16 mouse cellular contexts compared by ENCODE assay signal in the genomic region with DNA sequence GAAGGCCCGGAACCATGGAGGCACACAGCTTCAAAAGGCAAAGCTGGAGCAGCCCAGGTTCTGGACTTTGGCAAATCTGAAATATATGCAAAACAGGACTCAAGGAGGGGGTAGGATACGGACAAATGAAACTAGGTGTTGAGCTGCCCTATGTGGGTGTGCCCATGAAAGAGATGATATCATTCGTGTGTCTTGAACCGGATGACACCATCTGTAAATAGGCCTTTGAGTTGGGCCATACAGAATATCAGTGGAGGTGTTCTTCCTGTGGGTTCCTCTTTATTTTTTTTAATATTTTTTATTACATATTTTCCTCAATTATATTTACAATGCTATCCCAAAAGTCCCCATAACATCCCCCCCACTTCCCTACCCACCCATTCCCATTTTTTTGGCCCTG.
"Had no signal": no experiment of that assay in that cellular context is flagged by ENCODE, and none has a peak within 500 bp of the region (broad histone marks: within the 10 kb centered on the region; RNA-seq: fewer than 3 reads in every experiment).

No protein-coding gene starts in this region.

- H3K4me3 ChIP-seq: neural tube, embryonic 12.5 days; neural tube, embryonic 13.5 days; stomach, embryonic 15.5 days had no signal

- H3K9ac ChIP-seq: neural tube, embryonic 12.5 days; neural tube, embryonic 13.5 days; stomach, embryonic 15.5 days had no signal

- H3K36me3 ChIP-seq: neural tube, embryonic 12.5 days; neural tube, embryonic 13.5 days; stomach, embryonic 15.5 days had no signal

- H3K4me2 ChIP-seq: neural tube, embryonic 12.5 days; neural tube, embryonic 13.5 days; stomach, embryonic 15.5 days had no signal

- H3K9me3 ChIP-seq: neural tube, embryonic 12.5 days; neural tube, embryonic 13.5 days; stomach, embryonic 15.5 days had no signal

- H3K4me1 ChIP-seq: neural tube, embryonic 12.5 days; neural tube, embryonic 13.5 days; stomach, embryonic 15.5 days had no signal

- DNase-seq: retina, postnatal 1 day; right cerebral cortex, adult 18-20 months; right cerebral cortex, postnatal 14 days; right cerebral cortex, postnatal 25 days; right cerebral cortex, postnatal 4 days; spleen, adult 18-20 months; thymus, adult 18-20 months; thymus, adult 2 months; thymus, postnatal 14 days; thymus, postnatal 25 days; thymus, postnatal 36 days; thymus, postnatal 4 days had no signal

- H3K27me3 ChIP-seq: neural tube, embryonic 12.5 days; neural tube, embryonic 13.5 days; stomach, embryonic 15.5 days had no signal

- H3K27ac ChIP-seq: neural tube, embryonic 12.5 days; neural tube, embryonic 13.5 days; stomach, embryonic 15.5 days; stomach, postnatal 0 days had no signal
